Mouse (Mus musculus): ENCODE measurements around the gene Angel2.

Gene Angel2

GRCm38 (mm10) chr1:190980470-190980869 lies 55.6 kb downstream of the Angel2 start:
- DNase-seq (ENCODE audit: low spot score in 2 of 2): no peak

- no peak for DNase-seq (ENCODE audit: low spot score in 2 of 2)
Observed at GRCm38 (mm10) chr1:190981412-190981811, 56.5 kb downstream of the Angel2 start.

DNA sequence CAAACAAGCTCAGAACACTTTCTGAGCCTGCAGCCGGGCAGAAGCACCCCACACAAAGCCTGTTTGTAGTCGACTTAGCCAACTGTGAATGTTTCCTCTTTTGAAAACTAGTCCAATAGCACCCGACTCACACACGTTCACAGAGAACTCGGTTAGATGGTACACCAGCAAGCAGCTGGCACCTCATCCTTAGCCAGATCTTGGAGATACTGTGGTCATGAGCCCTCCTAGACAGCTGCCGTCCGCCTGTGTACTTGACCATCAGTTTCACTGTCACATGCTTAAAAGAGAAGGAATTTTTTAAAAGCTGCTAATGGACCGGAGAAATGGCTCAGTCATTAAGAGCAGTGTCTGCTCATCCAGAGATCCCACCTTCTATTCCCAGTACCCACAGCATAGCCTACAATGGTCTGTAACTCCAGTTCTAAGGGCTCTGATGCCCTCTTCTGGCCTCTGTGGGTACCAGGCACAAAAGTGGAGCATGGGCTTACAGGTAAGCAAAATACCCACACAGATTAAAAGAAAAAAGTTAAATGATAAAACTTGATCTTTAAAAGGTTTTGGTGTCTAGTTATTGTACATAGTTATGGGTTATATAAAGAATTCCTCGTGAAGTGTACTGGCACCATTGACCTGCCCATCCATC lies 64.6 kb downstream of the Angel2 start:
- no peak for DNase-seq (ENCODE audit: low spot score in 2 of 2)

DNA sequence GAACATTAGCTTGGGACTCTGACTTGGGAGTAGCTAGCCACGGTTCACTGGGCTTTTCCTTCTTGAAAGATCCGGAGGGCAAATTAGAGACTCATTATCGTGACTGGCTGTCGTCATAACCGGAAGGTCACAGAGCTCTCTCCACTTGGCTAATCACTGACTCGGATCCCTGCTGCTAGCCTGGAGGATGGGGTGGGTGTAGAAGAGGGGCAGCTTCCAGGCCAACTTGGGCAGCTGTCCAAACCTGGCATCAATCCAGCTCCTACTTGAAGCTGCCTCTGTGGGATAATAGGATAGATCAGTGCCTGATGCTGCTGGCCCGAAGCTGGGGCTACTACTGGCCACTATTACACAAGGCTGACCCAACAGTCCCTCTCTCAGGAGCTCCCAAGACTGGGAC lies 70.6 kb downstream of the Angel2 start:
- DNase-seq (ENCODE audit: low spot score in 2 of 2): no peak

- DNase-seq (ENCODE audit: low spot score in 2 of 2): no peak
Observed at GRCm38 (mm10) chr1:190996346-190996877, 71.5 kb downstream of the Angel2 start.
